Mouse (Mus musculus) heart, postnatal 4 days (tissue): ENCODE measurements around the gene Rhbdf1. TPM values are rescaled to one million over a fixed set of nuclear protein-coding genes. Genes with fewer than 3 reads are reported as not detected.

Experiments
- DNase-seq: peaks from one replicate; pipeline ENCODE4 v3.0.0; 2021
- total RNA-seq, 2 experiments: library from RNA; stranded (reverse); gene quantifications; 2 replicates each; pipeline ENCODE4 v1.2.3; 2021

The Rhbdf1 gene
- total RNA-seq: 10 to 100 TPM; 31.9 to 33.0 TPM

DNA sequence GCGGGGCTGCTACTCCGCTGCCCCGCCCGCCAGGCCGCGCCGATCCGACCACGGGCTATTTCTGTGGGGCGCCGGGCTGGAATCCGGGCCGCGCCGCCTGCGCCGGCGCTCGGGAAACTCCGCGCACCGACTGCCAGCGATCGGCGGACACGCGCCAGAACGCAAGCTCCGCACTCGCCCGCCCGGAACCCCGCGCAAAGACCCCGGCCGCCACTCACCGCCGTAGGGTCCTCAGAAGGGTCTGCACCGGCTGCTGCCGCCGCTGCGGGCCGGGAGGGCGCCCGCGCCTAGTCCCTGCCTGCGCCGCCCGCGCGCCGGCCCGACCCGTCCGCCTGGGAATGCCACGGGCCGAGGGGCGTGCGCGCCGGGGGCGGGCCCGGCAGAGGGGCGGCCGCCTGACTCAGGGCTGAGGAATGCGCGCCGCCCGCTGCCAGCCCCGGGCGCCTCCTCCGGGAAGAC lies at the start of gene Rhbdf1:
TSS of gene Rhbdf1 (minus strand) at position 350 of the 459 bp plus-strand sequence.
- DNase-seq: peak; percentile 76

GRCm38 (mm10) chr11:32271178-32271577 lies 49.1 kb upstream of the Rhbdf1 start:
- no peak for DNase-seq

- no peak for DNase-seq
These were observed 46.9 kb upstream of the Rhbdf1 start for GRCm38 (mm10) chr11:32268952-32269351.

GRCm38 (mm10) chr11:32267964-32268363 lies 45.9 kb upstream of the Rhbdf1 start:
- DNase-seq: no peak

- peak; percentile 98 for DNase-seq
These were observed 45.2 kb upstream of the Rhbdf1 start, which contains the start of gene Nprl3 for GRCm38 (mm10) chr11:32267188-32267884. Gene Nprl3 (minus strand): TSS chr11:32267707.

DNA sequence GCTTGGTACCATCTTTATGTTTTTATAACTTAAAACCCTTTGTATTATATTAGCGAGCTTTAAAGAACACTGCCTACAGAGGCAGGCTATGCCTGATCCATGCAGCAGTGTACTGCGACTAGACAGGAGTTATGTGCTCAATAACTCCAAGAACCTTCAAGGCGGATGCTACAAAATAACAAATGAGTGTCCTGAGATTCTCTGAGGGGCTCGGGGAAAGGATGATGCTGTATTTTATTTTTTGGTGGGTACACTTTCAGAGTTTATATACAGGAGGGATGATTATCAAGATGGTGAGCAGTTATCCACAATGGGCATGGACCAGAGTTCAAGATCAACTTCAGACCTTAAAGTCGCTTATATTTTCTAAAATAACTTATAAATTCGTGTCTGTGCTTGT lies 44.7 kb upstream of the Rhbdf1 start:
- DNase-seq: no peak

GRCm38 (mm10) chr11:32266194-32266593 lies 44.1 kb upstream of the Rhbdf1 start:
- DNase-seq: no peak

DNA sequence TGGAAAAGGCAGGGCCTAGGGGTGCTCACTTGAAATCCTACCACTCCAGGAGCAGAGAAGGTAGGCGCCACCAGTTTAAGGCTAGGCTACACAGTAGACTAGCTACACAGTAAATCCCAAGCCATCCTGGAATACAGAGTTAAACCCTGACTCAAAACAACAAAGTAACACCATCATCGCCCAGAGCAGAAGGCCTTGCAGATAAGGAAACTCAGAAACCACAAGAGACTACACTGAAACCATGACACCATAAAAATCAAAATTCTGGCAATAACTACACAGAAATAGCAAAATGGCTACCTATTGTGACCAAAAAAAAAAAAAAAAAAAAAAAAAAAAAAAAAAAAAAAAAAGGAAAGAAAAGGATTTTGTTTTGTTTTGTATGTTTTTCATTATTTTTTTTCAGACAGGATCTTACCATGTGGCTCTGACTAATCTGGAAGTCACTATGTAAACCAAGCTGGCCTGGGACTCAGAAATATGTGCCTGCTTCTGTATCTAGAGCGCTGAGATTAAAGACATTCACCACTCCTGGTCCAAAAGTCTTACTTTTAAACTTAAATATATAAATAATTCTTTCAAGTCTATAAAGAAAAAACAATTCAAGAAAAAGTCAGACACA lies 43.1 kb upstream of the Rhbdf1 start:
- no peak for DNase-seq

DNA sequence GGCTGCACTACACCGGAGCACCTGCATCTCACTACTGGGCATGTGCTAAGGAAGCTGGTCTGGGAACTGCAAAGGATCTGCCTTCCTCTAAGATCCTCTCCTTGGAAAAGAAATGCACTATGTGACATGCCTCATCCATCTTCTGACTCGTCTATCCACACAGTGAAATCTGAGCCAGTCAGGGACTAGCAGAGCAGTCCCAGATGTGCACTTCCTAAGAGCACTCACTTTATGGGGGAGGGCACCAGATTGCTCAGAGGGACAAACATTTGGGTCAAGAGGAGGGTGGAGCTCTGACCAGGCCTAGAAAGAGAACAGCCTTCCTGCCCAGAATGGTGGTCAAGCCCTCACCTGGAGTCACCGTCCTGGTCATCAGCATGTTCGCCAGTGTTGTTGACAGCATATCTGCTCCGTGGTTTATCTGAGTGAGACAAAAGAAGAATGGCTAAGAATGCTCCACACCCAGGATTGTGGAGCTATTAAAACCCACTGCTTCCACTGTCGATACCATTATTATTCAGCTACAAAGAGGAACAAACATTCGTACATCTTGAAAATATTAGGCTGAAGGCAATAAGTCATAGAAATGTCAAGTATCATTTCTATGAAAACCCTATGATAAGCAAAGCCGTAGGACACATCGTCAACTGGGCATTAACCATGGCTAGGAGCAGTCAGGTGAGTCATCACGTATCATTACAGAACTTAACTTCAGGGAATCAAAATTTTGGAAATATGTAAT lies 40.7 kb upstream of the Rhbdf1 start:
- no peak for DNase-seq

- no peak for DNase-seq
These were observed 34.5 kb upstream of the Rhbdf1 start for GRCm38 (mm10) chr11:32256566-32256965.

DNA sequence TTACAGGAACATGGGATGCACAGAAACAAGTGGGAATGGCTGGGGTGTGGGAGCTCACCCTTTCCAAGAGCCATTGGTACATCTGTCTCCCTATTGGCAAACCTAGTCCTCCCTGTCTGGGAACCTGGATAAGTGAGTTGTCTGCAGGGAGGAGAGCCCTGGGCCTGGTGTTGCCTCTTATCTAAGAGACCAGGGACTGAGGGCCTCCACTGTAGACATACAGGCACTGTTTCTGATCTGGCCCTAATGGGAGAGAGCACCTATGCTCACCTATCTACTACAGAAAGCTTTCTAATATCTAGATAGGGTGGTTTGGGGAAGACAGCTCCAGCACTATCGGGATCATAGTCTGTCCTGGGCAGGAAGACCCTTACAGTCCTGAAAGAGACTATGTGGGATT lies 34.0 kb upstream of the Rhbdf1 start:
- DNase-seq: no peak

GRCm38 (mm10) chr11:32253121-32253520 lies 31.0 kb upstream of the Rhbdf1 start:
- no peak for DNase-seq

DNA sequence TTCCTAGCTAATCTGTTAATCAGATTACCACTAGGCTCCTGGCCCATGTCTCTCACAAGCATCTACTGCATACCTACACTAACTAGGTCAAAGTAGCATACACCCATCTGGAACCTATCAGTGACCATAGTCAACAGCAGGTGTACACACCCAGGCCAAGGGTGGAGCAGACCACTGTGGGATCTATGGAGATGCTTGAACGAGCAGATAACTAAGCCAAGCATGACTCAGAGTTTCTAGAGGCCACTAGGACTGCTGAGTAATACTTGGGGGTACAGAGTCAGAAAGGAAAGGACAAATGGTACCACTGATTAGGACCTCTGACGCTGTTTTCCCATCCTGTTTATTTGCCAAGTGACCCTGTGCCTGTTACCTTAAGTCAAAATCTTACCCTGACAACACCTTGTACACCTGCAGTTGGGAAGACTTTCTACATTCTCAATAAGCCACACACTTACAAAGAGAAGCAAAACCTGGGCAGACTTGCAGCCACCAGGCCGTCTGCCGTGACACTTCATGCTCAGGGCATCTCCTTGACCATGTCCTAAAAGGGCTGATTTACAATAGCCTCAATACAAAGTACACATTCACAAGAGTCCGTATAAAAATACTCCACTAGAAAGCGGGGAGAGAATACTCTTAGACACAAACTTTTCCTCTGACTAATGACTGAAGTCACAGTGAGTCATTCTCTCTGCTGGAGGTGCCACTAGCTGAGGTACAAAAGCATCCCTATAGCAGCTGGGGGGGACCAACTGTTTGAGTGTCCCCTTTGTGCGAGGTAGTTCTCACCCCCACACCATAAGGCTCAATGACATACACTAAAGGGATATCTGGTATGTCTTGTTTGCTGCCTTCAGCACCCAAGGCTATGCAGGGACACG lies 29.0 kb upstream of the Rhbdf1 start:
- DNase-seq: no peak

GRCm38 (mm10) chr11:32248350-32248749 lies 26.2 kb upstream of the Rhbdf1 start:
- DNase-seq: no peak

- no peak for DNase-seq
These were observed 25.0 kb upstream of the Rhbdf1 start for GRCm38 (mm10) chr11:32247068-32247467.

DNA sequence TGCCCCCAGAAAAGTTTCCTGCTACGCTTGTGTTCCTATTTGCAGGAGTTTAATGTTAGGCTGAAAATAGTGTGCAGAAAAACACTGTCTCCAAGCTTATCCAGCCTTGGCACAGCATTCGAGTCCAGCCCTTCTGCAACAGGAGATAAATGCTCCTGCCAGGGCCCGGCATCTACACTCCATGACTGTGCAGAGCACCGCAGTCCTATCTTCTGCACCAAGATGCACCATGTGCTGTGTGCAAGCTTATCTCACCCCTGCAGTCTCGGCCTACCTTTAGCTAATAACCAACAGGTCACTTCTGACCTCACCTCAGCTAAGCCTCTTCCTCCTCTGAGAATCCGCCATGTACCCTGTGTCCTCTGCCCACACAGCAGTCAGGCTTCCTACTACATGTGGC lies 23.5 kb upstream of the Rhbdf1 start:
- no peak for DNase-seq

- no peak for DNase-seq
These were observed 22.5 kb upstream of the Rhbdf1 start for GRCm38 (mm10) chr11:32244617-32245016.

DNA sequence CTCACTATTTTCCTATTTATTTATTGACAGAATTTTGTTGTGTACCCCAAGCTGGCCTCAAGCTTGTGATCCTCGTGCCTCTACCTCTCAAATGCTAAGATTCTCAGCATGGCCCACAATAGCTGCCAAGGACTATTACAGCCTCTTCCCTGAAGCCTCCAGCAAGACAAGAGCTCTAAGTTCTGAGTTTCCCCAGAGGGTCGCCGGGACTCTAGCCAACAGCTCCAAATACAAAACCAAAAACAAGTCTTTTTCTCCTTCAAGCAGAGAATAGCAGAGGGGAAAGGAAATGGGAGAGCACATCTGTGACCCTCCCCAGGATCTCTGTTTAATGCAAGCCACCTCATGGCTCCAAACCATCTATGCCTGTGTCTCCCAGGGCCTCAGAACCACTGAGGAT lies 22.0 kb upstream of the Rhbdf1 start:
- DNase-seq: peak; percentile 58

- no peak for DNase-seq
These were observed 21.3 kb upstream of the Rhbdf1 start for GRCm38 (mm10) chr11:32243205-32243955.

- DNase-seq: no peak
These were observed 20.1 kb upstream of the Rhbdf1 start for GRCm38 (mm10) chr11:32242209-32242608.

DNA sequence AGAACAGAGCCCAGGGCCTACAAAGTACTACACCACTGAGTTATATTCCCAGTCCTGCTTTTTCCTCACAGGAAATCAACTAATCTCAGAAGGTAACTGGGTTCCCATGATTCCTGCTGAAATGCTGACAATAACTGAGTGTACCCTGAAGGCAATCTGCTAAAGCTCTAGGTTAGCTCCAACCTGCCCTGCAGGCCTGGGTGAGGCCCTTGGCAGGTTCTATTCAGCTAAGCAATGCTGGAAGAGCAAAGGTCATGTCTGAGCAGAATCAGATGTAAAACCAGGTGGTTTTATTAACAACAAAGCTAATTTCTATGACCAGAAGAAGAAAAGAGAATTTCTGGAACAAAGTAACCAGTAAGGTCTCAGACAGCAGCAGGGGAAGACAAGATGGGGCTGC lies 19.3 kb upstream of the Rhbdf1 start:
- no peak for DNase-seq
